Comparison of ENCODE assay signal across 8 mouse cellular contexts in the genomic region with DNA sequence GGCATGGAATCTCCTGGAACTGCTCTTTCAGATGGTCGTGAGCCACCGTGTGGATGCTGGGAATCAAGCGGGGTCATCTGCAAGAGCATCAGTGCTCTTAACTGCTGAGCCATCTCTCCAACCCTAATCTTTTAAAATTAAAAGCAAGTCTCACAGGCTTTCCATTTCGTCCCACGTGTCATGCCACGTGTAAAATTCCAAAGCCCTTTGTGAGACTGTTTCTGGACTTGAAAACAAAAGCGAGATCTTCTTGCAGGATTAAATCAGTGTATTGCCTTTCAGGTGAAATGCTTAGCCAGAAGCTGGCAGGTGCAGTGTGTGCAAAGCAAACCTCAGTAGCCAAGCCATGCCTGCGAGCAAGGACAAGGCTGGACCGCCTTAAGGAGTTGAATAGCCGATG. TPM values are rescaled to one million over a fixed set of nuclear protein-coding genes. Genes with fewer than 3 reads are reported as not detected.
A peak's percentile ranks its signal among the peaks of the same experiment; 100 is the strongest.
DNase-seq lines count a peak whose midpoint lies in the region; ATAC-seq and TF ChIP-seq lines count a peak whose summit lies in the region.

No protein-coding gene starts in this region.

- in situ Hi-C loops in CH12.LX (cut with MboI; ENCODE audit: low pct_ligation_motif_present, low pct_unique_long_range_greater_than_20kb, low sequenced_read_pairs) = no loop called here

- 37% methylated on average over 10 of the region's 10 CpGs for WGBS in heart, embryonic 10.5 days
- 37% methylated on average over 10 of the region's 10 CpGs for WGBS in forebrain, embryonic 11.5 days
- 35% methylated on average over 10 of the region's 10 CpGs for WGBS in liver, embryonic 15.5 days (ENCODE audit: insufficient replicate concordance)

- no peak for ATAC-seq in forebrain, embryonic 11.5 days (replicated peaks; ENCODE audit: low FRiP score)
- ATAC-seq in liver, embryonic 15.5 days (ENCODE audit: insufficient read depth) = no peak
- no peak for ATAC-seq in erythroid progenitor cell, adult 5-6 weeks (replicated peaks; ENCODE audit: low FRiP score, poor library complexity, severe bottlenecking)

- H3K4me2 ChIP-seq in CH12.LX (ENCODE audit: insufficient read depth, low read depth, poor library complexity, severe bottlenecking) = peak overlapping the region; percentile 80
- H3K4me2 ChIP-seq in forebrain, embryonic 11.5 days (ENCODE audit: low read depth, low read length, severe bottlenecking) = peak overlapping the region; percentile 81
- H3K4me2 ChIP-seq in liver, embryonic 15.5 days = peak overlapping the region; percentile 90

- H3K27me3 ChIP-seq in heart, embryonic 10.5 days (ENCODE audit: insufficient read depth, poor library complexity, severe bottlenecking) = no peaks in the 10 kb centered on the region
- H3K27me3 ChIP-seq in CH12.LX (replicated peaks) = no peaks in the 10 kb centered on the region
- no peaks in the 10 kb centered on the region for H3K27me3 ChIP-seq in forebrain, embryonic 11.5 days (ENCODE audit: control insufficient read depth, insufficient read depth, low read length)
- H3K27me3 ChIP-seq in liver, embryonic 15.5 days = no peaks in the 10 kb centered on the region

- H3K4me3 ChIP-seq in heart, embryonic 10.5 days = peak overlapping the region; percentile 88
- peak overlapping the region; percentile 86 to 98 (median 90) for H3K4me3 ChIP-seq in CH12.LX (replicated peaks in 1 of 3; ENCODE audit: low read depth in 2 of 3, low read length in 2 of 3, poor library complexity in 1 of 3)
- H3K4me3 ChIP-seq in forebrain, embryonic 11.5 days (ENCODE audit: low read depth, low read length) = peak overlapping the region; percentile 83
- peak overlapping the region; percentile 76 for H3K4me3 ChIP-seq in liver, embryonic 15.5 days (replicated peaks)

- no peak for DNase-seq in heart, embryonic 10.5 days (ENCODE audit: low spot score)
- DNase-seq in heart, adult 9 months (ENCODE audit: low spot score in 2 of 2) = no peak
- DNase-seq in CH12.LX (ENCODE audit: extremely low read depth) = no peak
- DNase-seq in forebrain, embryonic 11.5 days (ENCODE audit: low spot score) = no peak
- no peak for DNase-seq in embryo, embryonic 10.5 days (ENCODE audit: low spot score)
- DNase-seq in thymus, postnatal 10 days (ENCODE audit: low spot score in 2 of 2) = no peak

- TF ChIP-seq CTCF in CH12.LX (conservative IDR thresholded peaks at IDR 0.05 in 1 of 2, IDR thresholded peaks at IDR 0.05 in 1 of 2; ENCODE audit: low read depth in 2 of 2, low read length in 2 of 2) = no peak

- dilution Hi-C loops in CH12.LX (cut with MboI; ENCODE audit: extremely low pct_ligation_motif_present, extremely low pct_unique_long_range_greater_than_20kb, low sequenced_read_pairs) = no loop called here

- no peaks in the 10 kb centered on the region for H3K79me2 ChIP-seq in CH12.LX (replicated peaks; ENCODE audit: control insufficient read depth, extremely low read depth, insufficient read depth, poor library complexity, severe bottlenecking)

- H3K36me3 ChIP-seq in heart, embryonic 10.5 days = peaks cover 6% of the 10 kb centered on the region
- peaks cover 0 to 9% of the 10 kb centered on the region in 2 experiments for H3K36me3 ChIP-seq in CH12.LX (replicated peaks in 1 of 2; ENCODE audit: control insufficient read depth in 1 of 2, insufficient read depth in 1 of 2, low read length in 1 of 2)
- no peaks in the 10 kb centered on the region for H3K36me3 ChIP-seq in forebrain, embryonic 11.5 days (ENCODE audit: control insufficient read depth, insufficient read depth, low read length)
- peaks cover 4% of the 10 kb centered on the region; the same call in 1 of the 2 replicates for H3K36me3 ChIP-seq in liver, embryonic 15.5 days (replicated peaks)

- H3K9ac ChIP-seq in CH12.LX (ENCODE audit: insufficient read depth, low read depth) = peak overlapping the region; percentile 64
- H3K9ac ChIP-seq in forebrain, embryonic 11.5 days (ENCODE audit: low read length) = peak overlapping the region; percentile 85
- peak overlapping the region; percentile 80 for H3K9ac ChIP-seq in liver, embryonic 15.5 days

- peaks cover 16% of the 10 kb centered on the region for H3K4me1 ChIP-seq in heart, embryonic 10.5 days
- peaks cover 2 to 21% of the 10 kb centered on the region in 2 experiments; a peak in 2 of 4 replicates for H3K4me1 ChIP-seq in CH12.LX (ENCODE audit: control insufficient read depth in 1 of 2, insufficient read depth in 2 of 2)
- H3K4me1 ChIP-seq in forebrain, embryonic 11.5 days (replicated peaks; ENCODE audit: control insufficient read depth, insufficient read depth, low read length) = peaks cover 11% of the 10 kb centered on the region; the same call in 1 of the 2 replicates
- H3K4me1 ChIP-seq in liver, embryonic 15.5 days (replicated peaks) = peaks cover 40% of the 10 kb centered on the region

- no peaks in the 10 kb centered on the region for H3K9me3 ChIP-seq in heart, embryonic 10.5 days
- no peaks in the 10 kb centered on the region for H3K9me3 ChIP-seq in CH12.LX (replicated peaks; ENCODE audit: low read length)
- H3K9me3 ChIP-seq in forebrain, embryonic 11.5 days (ENCODE audit: control insufficient read depth, low read length) = no peaks in the 10 kb centered on the region
- no peaks in the 10 kb centered on the region for H3K9me3 ChIP-seq in liver, embryonic 15.5 days (replicated peaks)

- no peak for TF ChIP-seq RAD21 in CH12.LX (IDR thresholded peaks at IDR 0.05; ENCODE audit: low read depth, low read length)

- TF ChIP-seq POLR2A in CH12.LX (IDR thresholded peaks at IDR 0.05; ENCODE audit: low read depth, low read length) = no peak

- no peak for TF ChIP-seq EP300 in CH12.LX (IDR thresholded peaks at IDR 0.05; ENCODE audit: low read length)

- H3K27ac ChIP-seq in heart, embryonic 10.5 days = peak overlapping the region; percentile 91
- no peak overlapping the region for H3K27ac ChIP-seq in CH12.LX (ENCODE audit: insufficient read depth, low read depth)
- 0 out of 2 replicates have a peak overlapping the region, but pooled peaks have one; percentile 4 for H3K27ac ChIP-seq in forebrain, embryonic 11.5 days (ENCODE audit: low read depth, low read length)
- peak overlapping the region; percentile 51; the same call in 1 of the 2 replicates for H3K27ac ChIP-seq in liver, embryonic 15.5 days (replicated peaks)

TF ChIP-seq in CH12.LX, 34 proteins besides CTCF, POLR2A, EP300 and RAD21:
- TF ChIP-seq UBTF (IDR thresholded peaks at IDR 0.05; ENCODE audit: low read depth, low read length) (no peak), MYC (IDR thresholded peaks at IDR 0.05; ENCODE audit: low read depth, low read length) (peak; percentile 74; the same call in 1 of the 2 replicates), MAX (IDR thresholded peaks at IDR 0.05; ENCODE audit: low read length) (peak; percentile 77)

RNA-seq across cellular contexts. Expression of a gene that starts 0.5 kb away (rescaled TPM):
- 34.5 and 38.8 TPM in 2 replicates for polyA plus RNA-seq in heart, embryonic 10.5 days (2016; fragmentation: Nextera tagmentation; extraction: Ambion mirVana)
- 7.9 and 8.0 TPM in 2 replicates for total RNA-seq in CH12.LX (2012; rRNA removed)
- total RNA-seq in CH12.LX (2014; rRNA removed) = 4.9 and 5.6 TPM in 2 replicates
- polyA plus RNA-seq in CH12.LX (2012; ENCODE audit: insufficient read length, low read depth) = 9.5 and 10.8 TPM in 2 replicates
- 42.3 and 52.1 TPM in 2 replicates for polyA plus RNA-seq in forebrain, embryonic 11.5 days (2014; fragmentation: Nextera tagmentation; extraction: Ambion mirVana)
- polyA plus RNA-seq in liver, embryonic 15.5 days (2015; fragmentation: Nextera tagmentation; extraction: Ambion mirVana) = 16.0 and 16.6 TPM in 2 replicates
- 5.0 and 8.4 TPM in 2 replicates for total RNA-seq in erythroid progenitor cell, adult 5-6 weeks (2015; ENCODE audit: low replicate concordance)
- 3.1 and 3.2 TPM in 2 replicates for total RNA-seq in erythroid progenitor cell, adult 5-6 weeks (2017; ENCODE audit: low replicate concordance)

RNA-seq across cellular contexts. Expression of a gene that starts 21.2 kb away (rescaled TPM):
- polyA plus RNA-seq in heart, embryonic 10.5 days (2016; fragmentation: Nextera tagmentation; extraction: Ambion mirVana) = 4.1 and 5.2 TPM in 2 replicates
- total RNA-seq in CH12.LX (2012; rRNA removed) = 0.88 and 1.4 TPM in 2 replicates
- total RNA-seq in CH12.LX (2014; rRNA removed) = 0.13 and 0.32 TPM in 2 replicates
- 0.93 and 1.1 TPM in 2 replicates for polyA plus RNA-seq in CH12.LX (2012; ENCODE audit: insufficient read length, low read depth)
- polyA plus RNA-seq in forebrain, embryonic 11.5 days (2014; fragmentation: Nextera tagmentation; extraction: Ambion mirVana) = 4.7 and 5.2 TPM in 2 replicates
- polyA plus RNA-seq in liver, embryonic 15.5 days (2015; fragmentation: Nextera tagmentation; extraction: Ambion mirVana) = 2.1 and 2.6 TPM in 2 replicates
- 0.42 and 5.0 TPM in 2 replicates for total RNA-seq in erythroid progenitor cell, adult 5-6 weeks (2015; ENCODE audit: low replicate concordance)
- total RNA-seq in erythroid progenitor cell, adult 5-6 weeks (2017; ENCODE audit: low replicate concordance) = 1.8 and 1.9 TPM in 2 replicates

RNA-seq across cellular contexts. Expression of a gene that starts 59.7 kb away (rescaled TPM):
- polyA plus RNA-seq in heart, embryonic 10.5 days (2016; fragmentation: Nextera tagmentation; extraction: Ambion mirVana) = 21.6 and 24.1 TPM in 2 replicates
- total RNA-seq in CH12.LX (2012; rRNA removed) (10.9 and 11.0 TPM in 2 replicates), CH12.LX (2014; rRNA removed) (13.9 and 15.1 TPM in 2 replicates)
- polyA plus RNA-seq in CH12.LX (2012; ENCODE audit: insufficient read length, low read depth) = 16.6 and 24.2 TPM in 2 replicates
- polyA plus RNA-seq in forebrain, embryonic 11.5 days (2014; fragmentation: Nextera tagmentation; extraction: Ambion mirVana) = 43.2 and 44.6 TPM in 2 replicates
- polyA plus RNA-seq in liver, embryonic 15.5 days (2015; fragmentation: Nextera tagmentation; extraction: Ambion mirVana) = 6.1 and 6.6 TPM in 2 replicates
- total RNA-seq in erythroid progenitor cell, adult 5-6 weeks (2015; ENCODE audit: low replicate concordance) = 15.1 and 19.1 TPM in 2 replicates
- 22.0 and 35.7 TPM in 2 replicates for total RNA-seq in erythroid progenitor cell, adult 5-6 weeks (2017; ENCODE audit: low replicate concordance)
